Mouse (Mus musculus): Measurements from ENCODE around the gene Pex1. TPM values are rescaled to one million over a fixed set of nuclear protein-coding genes. Genes with fewer than 3 reads are reported as not detected.
A peak's percentile ranks its signal among the peaks of the same experiment; 100 is the strongest.

The Pex1 gene
- 1.9 and 3.7 TPM in 2 replicates for polyA plus RNA-seq (2012; rRNA removed)

- under 1% methylated on average over 50 of the region's 50 CpGs for WGBS
- Histone ChIP-seq H3K36me3 (ENCODE audit: control insufficient read depth, insufficient read depth, low read length) (peaks cover 10% of the 10 kb centered on the region; the same call in 1 of the 2 replicates), H3K4me3 (ENCODE audit: low read depth, low read length) (peak within 1 kb of the TSS; percentile 71), H3K27ac (ENCODE audit: insufficient read depth, low read depth, low read length) (peak within 1 kb of the TSS; percentile 46), H3K27me3 (ENCODE audit: control insufficient read depth, insufficient read depth, low read length) (no peaks in the 10 kb centered on the region), H3K4me1 (ENCODE audit: control insufficient read depth, insufficient read depth, insufficient read length, low read length) (no peaks in the 10 kb centered on the region)
- TF ChIP-seq CTCF (IDR thresholded peaks at IDR 0.05; ENCODE audit: extremely low read depth, insufficient read length, insufficient replicate concordance, low read depth, low read length) (0 out of 2 replicates have a peak, but pooled peaks have one; percentile 11), POLR2A (IDR thresholded peaks at IDR 0.05; ENCODE audit: low read depth, low read length) (peak; percentile 6; the same call in 1 of the 2 replicates)
These were observed at the start of gene Pex1 for GRCm38 (mm10) chr5:3595693-3596398. Gene Pex1 (plus strand): TSS chr5:3596066.

GRCm38 (mm10) chr5:3546226-3546625 is 49.6 kb upstream of the Pex1 start:
- Histone ChIP-seq H3K4me1 (ENCODE audit: control insufficient read depth, insufficient read depth, insufficient read length, low read length) (peaks cover 7% of the 10 kb centered on the region), H3K4me3 (ENCODE audit: low read depth, low read length) (no peak overlapping the region), H3K36me3 (ENCODE audit: control insufficient read depth, insufficient read depth, low read length) (no peaks in the 10 kb centered on the region), H3K27ac (ENCODE audit: insufficient read depth, low read depth, low read length) (peak overlapping the region; percentile 1; the same call in 1 of the 2 replicates), H3K27me3 (ENCODE audit: control insufficient read depth, insufficient read depth, low read length) (no peaks in the 10 kb centered on the region)
- TF ChIP-seq POLR2A (IDR thresholded peaks at IDR 0.05; ENCODE audit: low read depth, low read length) (no peak), CTCF (IDR thresholded peaks at IDR 0.05; ENCODE audit: extremely low read depth, insufficient read length, insufficient replicate concordance, low read depth, low read length) (no peak)
- WGBS: 33% methylated on average over 1 of the region's 1 CpGs

GRCm38 (mm10) chr5:3551481-3551880 is 44.4 kb upstream of the Pex1 start:
- H3K4me1 ChIP-seq (ENCODE audit: control insufficient read depth, insufficient read depth, insufficient read length, low read length): peaks cover 4% of the 10 kb centered on the region; the same call in 1 of the 2 replicates
- no peak overlapping the region for H3K27ac ChIP-seq (ENCODE audit: insufficient read depth, low read depth, low read length)
- 88% methylated on average over 1 of the region's 1 CpGs for WGBS
- H3K36me3 ChIP-seq (ENCODE audit: control insufficient read depth, insufficient read depth, low read length): peaks cover 9% of the 10 kb centered on the region
- H3K4me3 ChIP-seq (ENCODE audit: low read depth, low read length): no peak overlapping the region
- no peak for TF ChIP-seq POLR2A (IDR thresholded peaks at IDR 0.05; ENCODE audit: low read depth, low read length)
- TF ChIP-seq CTCF (IDR thresholded peaks at IDR 0.05; ENCODE audit: extremely low read depth, insufficient read length, insufficient replicate concordance, low read depth, low read length): no peak
- no peaks in the 10 kb centered on the region for H3K27me3 ChIP-seq (ENCODE audit: control insufficient read depth, insufficient read depth, low read length)

DNA sequence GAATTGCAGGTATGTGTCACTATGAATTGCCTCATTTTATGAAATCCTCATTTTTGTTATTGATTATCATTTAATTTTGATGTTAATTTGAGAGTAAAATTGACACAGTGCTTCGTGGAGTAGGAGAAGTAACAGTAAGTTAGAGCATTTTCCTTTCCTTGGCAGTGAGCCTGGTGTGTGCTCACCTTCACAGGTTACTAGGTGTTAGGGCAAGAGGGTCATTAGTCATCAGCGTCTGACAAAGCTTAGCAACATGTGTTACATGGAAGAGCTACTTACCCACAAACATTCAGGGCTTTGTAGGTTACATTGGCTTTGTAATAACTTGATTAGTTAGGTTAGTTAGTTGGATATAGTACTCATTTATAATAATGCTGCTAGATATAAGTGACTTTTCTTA is 41.7 kb upstream of the Pex1 start:
- no peak overlapping the region for H3K27ac ChIP-seq (ENCODE audit: insufficient read depth, low read depth, low read length)
- H3K4me1 ChIP-seq (ENCODE audit: control insufficient read depth, insufficient read depth, insufficient read length, low read length): no peaks in the 10 kb centered on the region
- peaks cover 20% of the 10 kb centered on the region for H3K36me3 ChIP-seq (ENCODE audit: control insufficient read depth, insufficient read depth, low read length)
- H3K4me3 ChIP-seq (ENCODE audit: low read depth, low read length): no peak overlapping the region
- no peak for TF ChIP-seq POLR2A (IDR thresholded peaks at IDR 0.05; ENCODE audit: low read depth, low read length)
- H3K27me3 ChIP-seq (ENCODE audit: control insufficient read depth, insufficient read depth, low read length): no peaks in the 10 kb centered on the region
- 54% methylated on average over 2 of the region's 2 CpGs for WGBS

DNA sequence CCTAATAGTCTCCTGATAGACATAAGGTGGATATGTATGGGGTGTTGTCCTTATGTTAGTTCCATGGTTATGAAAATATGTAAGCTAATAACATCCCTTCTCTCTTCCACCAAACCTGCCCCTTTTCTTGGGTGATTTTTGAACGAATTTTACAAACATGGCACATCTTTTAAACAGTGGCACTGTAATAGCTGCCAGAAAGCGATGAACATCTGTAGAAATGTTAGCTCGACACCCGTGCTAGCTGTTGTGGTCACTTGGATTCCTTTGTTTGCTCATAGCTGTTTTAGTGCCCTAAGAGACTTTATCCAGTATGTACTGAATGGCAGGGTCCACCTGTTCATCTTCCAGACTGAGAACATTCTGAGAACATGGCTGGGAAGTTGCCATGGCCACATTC is 24.6 kb upstream of the Pex1 start, which contains the start of gene 1700109H08Rik:
Gene 1700109H08Rik (plus strand): TSS at position 301 of the 400 bp plus-strand sequence.
- TF ChIP-seq CTCF (IDR thresholded peaks at IDR 0.05; ENCODE audit: extremely low read depth, insufficient read length, insufficient replicate concordance, low read depth, low read length) (no peak), POLR2A (IDR thresholded peaks at IDR 0.05; ENCODE audit: low read depth, low read length) (no peak)
- no peaks in the 10 kb centered on the region for H3K4me1 ChIP-seq (ENCODE audit: control insufficient read depth, insufficient read depth, insufficient read length, low read length)
- H3K27me3 ChIP-seq (ENCODE audit: control insufficient read depth, insufficient read depth, low read length): no peaks in the 10 kb centered on the region
- H3K4me3 ChIP-seq (ENCODE audit: low read depth, low read length): no peak within 1 kb of the TSS
- no peak within 1 kb of the TSS for H3K27ac ChIP-seq (ENCODE audit: insufficient read depth, low read depth, low read length)
- 96% methylated on average over 4 of the region's 4 CpGs for WGBS
- H3K36me3 ChIP-seq (ENCODE audit: control insufficient read depth, insufficient read depth, low read length): peaks cover 53% of the 10 kb centered on the region

GRCm38 (mm10) chr5:3574825-3575224 is 21.0 kb upstream of the Pex1 start:
- Histone ChIP-seq H3K4me3 (ENCODE audit: low read depth, low read length) (no peak overlapping the region), H3K27me3 (ENCODE audit: control insufficient read depth, insufficient read depth, low read length) (no peaks in the 10 kb centered on the region), H3K36me3 (ENCODE audit: control insufficient read depth, insufficient read depth, low read length) (peaks cover 64% of the 10 kb centered on the region), H3K27ac (ENCODE audit: insufficient read depth, low read depth, low read length) (no peak overlapping the region), H3K4me1 (ENCODE audit: control insufficient read depth, insufficient read depth, insufficient read length, low read length) (no peaks in the 10 kb centered on the region)
- 96% methylated on average over 2 of the region's 2 CpGs for WGBS
- TF ChIP-seq CTCF (IDR thresholded peaks at IDR 0.05; ENCODE audit: extremely low read depth, insufficient read length, insufficient replicate concordance, low read depth, low read length): no peak
- no peak for TF ChIP-seq POLR2A (IDR thresholded peaks at IDR 0.05; ENCODE audit: low read depth, low read length)

- no peak overlapping the region for H3K4me3 ChIP-seq (ENCODE audit: low read depth, low read length)
- 92% methylated on average over 2 of the region's 2 CpGs for WGBS
- no peaks in the 10 kb centered on the region for H3K27me3 ChIP-seq (ENCODE audit: control insufficient read depth, insufficient read depth, low read length)
- H3K4me1 ChIP-seq (ENCODE audit: control insufficient read depth, insufficient read depth, insufficient read length, low read length): no peaks in the 10 kb centered on the region
- no peak overlapping the region for H3K27ac ChIP-seq (ENCODE audit: insufficient read depth, low read depth, low read length)
- H3K36me3 ChIP-seq (ENCODE audit: control insufficient read depth, insufficient read depth, low read length): peaks cover 59% of the 10 kb centered on the region
- TF ChIP-seq CTCF (IDR thresholded peaks at IDR 0.05; ENCODE audit: extremely low read depth, insufficient read length, insufficient replicate concordance, low read depth, low read length): no peak
These were observed 17.9 kb upstream of the Pex1 start for GRCm38 (mm10) chr5:3577939-3578338.

Data from small intestine, adult 2 months (tissue).